Mouse (Mus musculus) ES-Bruce4 (cell line): ENCODE results near the gene Nrip2. TPM values are rescaled to one million over a fixed set of nuclear protein-coding genes. Genes with fewer than 3 reads are reported as not detected.
A peak's percentile ranks its signal among the peaks of the same experiment; 100 is the strongest.

Source experiments
- H3K27ac ChIP-seq: 2 replicates; pipeline ENCODE4 v1.5.1; 2012; ENCODE audit warnings: low read length, inconsistent platforms; ENCODE audit not compliant: insufficient read depth
- H3K27me3 ChIP-seq: 2 replicates; pipeline ENCODE4 v1.6.1; 2012; ENCODE audit warnings: mild to moderate bottlenecking, low read length, inconsistent platforms; ENCODE audit not compliant: control insufficient read depth, poor library complexity, insufficient read depth, severe bottlenecking
- H3K36me3 ChIP-seq: 2 replicates; pipeline ENCODE4 v1.6.1; 2012; ENCODE audit warnings: inconsistent platforms, mild to moderate bottlenecking, low read length, moderate library complexity; ENCODE audit not compliant: control insufficient read depth, poor library complexity, insufficient read depth, severe bottlenecking
- H3K4me1 ChIP-seq: one replicate; pipeline ENCODE4 v1.8.1; 2011; ENCODE audit warnings: low read length; ENCODE audit not compliant: control insufficient read depth, insufficient read depth
- H3K4me3 ChIP-seq: 2 replicates; pipeline ENCODE4 v1.5.1; 2011; ENCODE audit warnings: low read depth, mild to moderate bottlenecking, low read length
- H3K9ac ChIP-seq: 2 replicates; pipeline ENCODE4 v1.6.1; 2012; ENCODE audit warnings: low read depth, mild to moderate bottlenecking, inconsistent platforms; ENCODE audit not compliant: poor library complexity, severe bottlenecking
- H3K9me3 ChIP-seq: replicated peaks from 2 replicates; pipeline ENCODE4 v1.6.1; 2012; ENCODE audit warnings: mild to moderate bottlenecking, low read length, inconsistent platforms; ENCODE audit not compliant: control insufficient read depth, poor library complexity, insufficient read depth, severe bottlenecking
- CTCF ChIP-seq: IDR thresholded peaks from one replicate; pipeline ENCODE4 v1.8.1; 2011; ENCODE audit warnings: low read depth, low read length
- EP300 ChIP-seq: IDR thresholded peaks from 2 replicates; pipeline ENCODE4 v1.6.1; 2011; ENCODE audit warnings: low read depth, low read length; ENCODE audit not compliant: insufficient read depth
- POLR2A ChIP-seq: IDR thresholded peaks from one replicate; pipeline ENCODE4 v1.8.1; 2011; ENCODE audit warnings: low read length; ENCODE audit not compliant: insufficient read depth
- polyA plus RNA-seq: library from polyadenylated mRNA; stranded (reverse); fragments of >200 nt; gene quantifications from 2 replicates; pipeline ENCODE4 v1.2.4, GENCODE M21; 2011; ENCODE audit warnings: low read depth; ENCODE audit not compliant: missing spikeins, insufficient read depth, insufficient read length

Gene Nrip2
- polyA plus RNA-seq, 1 experiment: not detected

GRCm38 (mm10) chr6:128429300-128429699 is 30.2 kb downstream of the Nrip2 start:
- TF ChIP-seq POLR2A (no peak), EP300 (no peak), CTCF (no peak)
- Histone ChIP-seq H3K4me3 (no peak overlapping the region), H3K9ac (no peak overlapping the region), H3K27ac (peak overlapping the region; percentile 48; the same call in 1 of the 2 replicates), H3K27me3 (no peaks in the 10 kb centered on the region), H3K4me1 (peaks cover 4% of the 10 kb centered on the region), H3K36me3 (peaks cover 56% of the 10 kb centered on the region), H3K9me3 (no peaks in the 10 kb centered on the region)

GRCm38 (mm10) chr6:128429826-128430225 is 30.7 kb downstream of the Nrip2 start:
- H3K36me3 ChIP-seq: peaks cover 61% of the 10 kb centered on the region
- H3K27ac ChIP-seq: peak overlapping the region; percentile 60
- H3K4me3 ChIP-seq: no peak overlapping the region

GRCm38 (mm10) chr6:128432356-128432915 is 33.3 kb downstream of the Nrip2 start:
- no peak overlapping the region for H3K27ac ChIP-seq
- H3K27me3 ChIP-seq: no peaks in the 10 kb centered on the region
- peaks cover 76% of the 10 kb centered on the region for H3K36me3 ChIP-seq
- no peak for TF ChIP-seq CTCF
- TF ChIP-seq EP300: no peak
- no peak for TF ChIP-seq POLR2A
- H3K4me3 ChIP-seq: no peak overlapping the region
- no peak overlapping the region for H3K9ac ChIP-seq
- H3K9me3 ChIP-seq: no peaks in the 10 kb centered on the region
- H3K4me1 ChIP-seq: peaks cover 8% of the 10 kb centered on the region

More at GRCm38 (mm10) chr6:128429826-128430225, 30.7 kb downstream of the Nrip2 start:
- H3K9ac ChIP-seq: no peak overlapping the region
- H3K27me3 ChIP-seq: no peaks in the 10 kb centered on the region
- H3K9me3 ChIP-seq: no peaks in the 10 kb centered on the region
- TF ChIP-seq POLR2A (no peak), EP300 (0 out of 2 replicates have a peak, but pooled peaks have one; percentile 13)
- H3K4me1 ChIP-seq: peaks cover 4% of the 10 kb centered on the region

DNA sequence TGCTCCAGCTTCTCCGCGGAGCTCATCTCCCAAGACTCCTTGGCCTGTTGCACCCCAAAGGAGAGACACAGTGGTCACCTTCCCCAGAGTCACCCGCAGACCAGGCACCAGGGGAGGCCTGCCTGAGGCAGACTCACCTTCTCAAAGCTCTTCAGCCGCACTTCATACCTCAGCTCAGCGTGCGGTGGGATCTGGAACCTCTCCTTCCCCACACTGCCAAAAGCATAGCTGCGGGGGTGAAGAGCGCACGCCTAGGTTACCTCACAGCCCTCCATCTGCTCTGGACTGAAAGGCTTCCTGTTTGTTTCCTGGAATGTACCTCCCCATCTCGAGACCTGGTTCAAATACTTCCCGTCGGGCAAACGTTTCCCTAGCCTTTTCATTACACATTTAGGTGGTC is 34.5 kb downstream of the Nrip2 start:
- no peak for TF ChIP-seq POLR2A
- no peak for TF ChIP-seq CTCF
- TF ChIP-seq EP300: no peak
- H3K36me3 ChIP-seq: peaks cover 73% of the 10 kb centered on the region
- H3K27ac ChIP-seq: no peak overlapping the region
- H3K4me1 ChIP-seq: peaks cover 8% of the 10 kb centered on the region
- no peak overlapping the region for H3K4me3 ChIP-seq
- H3K27me3 ChIP-seq: no peaks in the 10 kb centered on the region
- H3K9ac ChIP-seq: no peak overlapping the region
- H3K9me3 ChIP-seq: no peaks in the 10 kb centered on the region

- Histone ChIP-seq H3K9me3 (no peaks in the 10 kb centered on the region), H3K4me3 (no peak overlapping the region), H3K27me3 (no peaks in the 10 kb centered on the region), H3K36me3 (peaks cover 61% of the 10 kb centered on the region), H3K9ac (no peak overlapping the region), H3K27ac (no peak overlapping the region), H3K4me1 (peaks cover 8% of the 10 kb centered on the region)
- TF ChIP-seq EP300: no peak
- no peak for TF ChIP-seq POLR2A
- no peak for TF ChIP-seq CTCF
Measured at GRCm38 (mm10) chr6:128435474-128435873, 36.4 kb downstream of the Nrip2 start.

DNA sequence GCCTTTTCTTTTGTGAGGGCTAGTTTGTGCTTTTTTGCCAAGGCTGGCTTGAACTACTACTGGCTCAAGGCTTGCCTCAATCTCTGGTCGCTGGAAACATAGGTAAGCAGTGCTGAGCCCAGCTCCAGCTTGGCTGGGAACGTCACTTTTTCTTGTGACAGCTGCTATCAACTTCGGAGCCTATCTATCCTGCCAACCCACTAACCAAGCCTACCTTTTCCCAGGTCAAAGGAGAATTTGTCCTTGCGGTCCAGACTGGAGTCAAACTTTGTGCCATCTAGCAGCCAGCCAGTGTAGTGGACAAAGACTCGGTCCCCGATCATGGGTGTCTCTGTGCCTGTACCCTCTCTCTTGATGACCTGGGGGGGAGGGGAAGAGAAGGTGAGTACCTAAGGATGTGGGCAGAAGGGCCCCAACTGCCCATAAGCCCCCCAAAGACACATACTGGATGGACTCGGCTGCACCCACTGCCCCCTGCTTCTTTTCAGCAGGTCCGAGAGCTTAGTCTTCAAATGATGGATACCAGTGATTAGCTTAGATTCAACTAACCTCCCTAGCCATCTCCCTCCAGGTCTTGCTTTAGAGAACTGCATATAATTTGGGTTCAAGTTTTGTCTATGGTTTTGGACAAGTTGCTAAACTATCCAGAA is 37.4 kb downstream of the Nrip2 start:
- no peaks in the 10 kb centered on the region for H3K27me3 ChIP-seq
- peaks cover 8% of the 10 kb centered on the region for H3K4me1 ChIP-seq
- peak overlapping the region; percentile 95 for H3K9ac ChIP-seq
- H3K4me3 ChIP-seq: peak overlapping the region; percentile 29
- no peak overlapping the region for H3K27ac ChIP-seq
- H3K9me3 ChIP-seq: no peaks in the 10 kb centered on the region
- peaks cover 51% of the 10 kb centered on the region for H3K36me3 ChIP-seq
- no peak for TF ChIP-seq POLR2A
- TF ChIP-seq CTCF: no peak
- no peak for TF ChIP-seq EP300
